Mouse (Mus musculus): ENCODE data around the gene Hipk3.

- no peak for TF ChIP-seq CTCF (IDR thresholded peaks at IDR 0.05; ENCODE audit: low read depth)
- TF ChIP-seq EP300 (optimal IDR thresholded peaks at IDR 0.05), result no peak
Observed at GRCm38 (mm10) chr2:104378791-104379190, 115.5 kb downstream of the Hipk3 start.
